Mouse (Mus musculus): ENCODE data around the gene Itga9.

- no peak for TF ChIP-seq CTCF (IDR thresholded peaks at IDR 0.05; ENCODE audit: borderline replicate concordance, control insufficient read depth, extremely low read depth, insufficient read depth, low read length, poor library complexity)
- TF ChIP-seq POLR2A (IDR thresholded peaks at IDR 0.05; ENCODE audit: control insufficient read depth, extremely low read depth, insufficient read depth, low read length, poor library complexity) = no peak
Measured at GRCm38 (mm10) chr9:118767008-118767407, 160.5 kb downstream of the Itga9 start.

All from thymus, adult 2 months (tissue).